Mouse (Mus musculus) liver, embryonic 15.5 days (tissue): ENCODE results near the gene Ptprcap. TPM values are rescaled to one million over a fixed set of nuclear protein-coding genes. Genes with fewer than 3 reads are reported as not detected.

ENCODE experiments used
- ATAC-seq: fragments of 200-750 bp; cut with Nextera tagmentation; 2 replicates; pipeline ENCODE4 v1.8.0; 2017; ENCODE audit warnings: moderate number of reproducible peaks, mild to moderate bottlenecking, moderate library complexity; ENCODE audit not compliant: insufficient read depth
- H3K27ac ChIP-seq: fragments of 300-500 bp; sonication (generic); replicated peaks from 2 replicates; pipeline ENCODE4 v1.5.1; 2015; ENCODE audit warnings: mild to moderate bottlenecking, inconsistent platforms
- H3K27me3 ChIP-seq: fragments of 300-500 bp; sonication (generic); 2 replicates; pipeline ENCODE4 v1.6.1; 2015; ENCODE audit warnings: mild to moderate bottlenecking, inconsistent platforms
- H3K36me3 ChIP-seq: fragments of 300-500 bp; sonication (generic); replicated peaks from 2 replicates; pipeline ENCODE4 v1.6.1; 2015; ENCODE audit warnings: moderate library complexity, mild to moderate bottlenecking, inconsistent platforms
- H3K4me1 ChIP-seq: fragments of 300-500 bp; sonication (generic); replicated peaks from 2 replicates; pipeline ENCODE4 v1.6.1; 2015; ENCODE audit warnings: inconsistent platforms
- H3K4me2 ChIP-seq: fragments of 300-500 bp; sonication (generic); 2 replicates; pipeline ENCODE4 v1.6.1; 2015; ENCODE audit warnings: moderate library complexity, mild to moderate bottlenecking, inconsistent platforms
- H3K4me3 ChIP-seq: fragments of 300-500 bp; sonication (generic); replicated peaks from 2 replicates; pipeline ENCODE4 v1.5.1; 2015; ENCODE audit warnings: mild to moderate bottlenecking, inconsistent platforms
- H3K9ac ChIP-seq: fragments of 300-500 bp; sonication (generic); 2 replicates; pipeline ENCODE4 v1.6.1; 2015; ENCODE audit warnings: moderate library complexity, mild to moderate bottlenecking, inconsistent platforms
- H3K9me3 ChIP-seq: fragments of 300-500 bp; sonication (generic); replicated peaks from 2 replicates; pipeline ENCODE4 v1.6.1; 2016; ENCODE audit warnings: inconsistent platforms
- WGBS: fragments of 180-500 bp; shearing (Covaris S2); methylation state at CpG from one replicate; pipeline ENCODE4 v1.1.7; 2015; ENCODE audit warnings: mixed read lengths; ENCODE audit not compliant: insufficient replicate concordance; 5-methylcytosine and 5-hydroxymethylcytosine counted together
- polyA plus RNA-seq: library from polyadenylated mRNA; unstranded; fragments of >200 nt; fragmentation: Nextera tagmentation; extraction: Ambion mirVana; gene quantifications from 2 replicates; pipeline ENCODE4 v1.2.1, GENCODE M21; 2015

The Ptprcap gene
- polyA plus RNA-seq, 1 experiment from 2014 or later: 15.6 TPM

DNA sequence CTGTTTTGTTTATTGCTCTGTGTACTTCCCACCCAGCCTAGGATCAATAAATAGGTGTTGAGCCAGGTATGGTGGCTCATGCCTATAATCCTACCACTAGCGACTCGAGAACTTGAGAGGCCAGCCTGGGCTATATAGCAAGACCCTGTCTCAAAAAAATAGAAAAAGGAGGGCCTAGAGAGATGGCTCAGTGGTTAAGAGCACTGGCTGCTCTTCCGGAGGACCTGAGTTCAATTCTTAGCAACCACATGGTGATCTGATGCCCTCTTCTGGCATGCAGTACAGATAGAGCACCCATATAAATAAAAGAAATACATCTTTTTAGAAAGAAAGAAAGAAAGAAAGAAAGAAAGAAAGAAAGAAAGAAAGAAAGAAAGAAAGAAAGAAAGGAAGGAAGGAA lies 49.7 kb downstream of the Ptprcap start:
- H3K27ac ChIP-seq: no peak overlapping the region
- WGBS: 37% methylated on average over 3 of the region's 3 CpGs
- H3K4me3 ChIP-seq: no peak overlapping the region
- peaks cover 51% of the 10 kb centered on the region for H3K4me1 ChIP-seq
- no peaks in the 10 kb centered on the region for H3K9me3 ChIP-seq
- no peak overlapping the region for H3K4me2 ChIP-seq
- H3K9ac ChIP-seq: no peak overlapping the region
- ATAC-seq: no peak
- peaks cover 57% of the 10 kb centered on the region for H3K27me3 ChIP-seq
- H3K36me3 ChIP-seq: peaks cover 23% of the 10 kb centered on the region; the same call in 1 of the 2 replicates

DNA sequence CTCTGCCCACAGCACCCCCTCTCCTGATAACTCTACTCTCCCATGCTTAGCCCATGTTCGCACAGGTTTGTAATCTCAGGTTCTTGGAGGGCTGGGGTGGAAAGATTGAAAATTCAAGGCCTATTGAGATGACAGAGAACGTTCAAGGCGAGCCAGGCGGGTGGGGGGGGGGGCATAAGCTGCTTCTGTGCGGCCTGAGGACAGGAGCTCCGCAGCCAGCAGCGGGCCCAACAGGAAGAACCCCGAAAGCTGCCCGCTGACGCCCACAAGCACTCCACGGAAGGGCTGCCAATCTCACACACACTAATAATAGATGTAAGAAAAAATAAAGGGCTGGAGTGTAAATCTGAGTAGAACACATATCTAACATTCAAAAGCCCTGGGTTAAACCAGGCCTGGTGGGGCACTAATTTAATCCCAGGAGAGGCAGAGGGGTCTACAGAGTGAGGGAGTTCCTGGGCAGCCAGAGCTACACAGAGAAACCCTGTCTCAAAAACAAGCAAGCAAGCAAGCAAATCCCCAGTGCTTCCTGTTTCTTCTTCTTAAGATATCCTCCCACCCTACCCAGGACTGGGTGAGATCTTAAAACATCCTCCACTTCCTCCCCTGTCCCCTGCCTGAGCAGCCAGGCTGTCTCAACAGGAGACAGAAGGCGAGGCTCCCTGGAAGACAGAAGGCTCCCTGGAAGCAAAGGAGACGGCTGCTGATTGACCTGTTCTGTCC lies 50.4 kb downstream of the Ptprcap start:
- Histone ChIP-seq H3K4me3 (no peak overlapping the region), H3K36me3 (peaks cover 17% of the 10 kb centered on the region; the same call in 1 of the 2 replicates), H3K27ac (peak overlapping the region; percentile 51), H3K9me3 (no peaks in the 10 kb centered on the region), H3K4me1 (peaks cover 46% of the 10 kb centered on the region), H3K9ac (no peak overlapping the region), H3K27me3 (peaks cover 61% of the 10 kb centered on the region), H3K4me2 (peak overlapping the region; percentile 13; the same call in 1 of the 2 replicates)
- WGBS: 25% methylated on average over 13 of the region's 13 CpGs
- ATAC-seq: no peak

DNA sequence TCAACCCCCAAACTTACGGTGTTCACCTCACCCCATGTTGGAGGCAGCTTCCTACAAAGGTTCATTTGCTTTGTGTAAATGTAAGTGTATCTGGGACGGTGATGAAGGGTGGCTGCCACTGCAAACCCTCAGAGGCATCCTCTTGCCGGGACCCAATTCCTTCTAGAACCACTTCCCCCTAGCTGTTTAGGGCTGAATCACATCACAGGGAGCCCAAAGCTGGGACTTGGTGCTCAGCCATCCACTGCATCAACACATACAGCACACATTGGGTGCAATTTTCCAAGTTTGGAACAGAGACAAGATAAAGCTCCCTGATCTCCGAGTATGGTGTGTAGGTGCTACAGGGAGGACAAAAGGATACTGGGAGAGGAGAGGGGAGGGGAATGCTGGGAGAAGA lies 51.5 kb downstream of the Ptprcap start:
- peaks cover 34% of the 10 kb centered on the region for H3K4me1 ChIP-seq
- H3K4me3 ChIP-seq: no peak overlapping the region
- peaks cover 5% of the 10 kb centered on the region; the same call in 1 of the 2 replicates for H3K36me3 ChIP-seq
- ATAC-seq: no peak
- no peaks in the 10 kb centered on the region for H3K9me3 ChIP-seq
- 57% methylated on average over 4 of the region's 4 CpGs for WGBS
- H3K4me2 ChIP-seq: no peak overlapping the region
- H3K9ac ChIP-seq: no peak overlapping the region
- no peak overlapping the region for H3K27ac ChIP-seq
- H3K27me3 ChIP-seq: peaks cover 73% of the 10 kb centered on the region

Other genes starting within 250 kb of the Ptprcap start
- 29.5 and 38.6 TPM in 2 replicates for gene Tcirg1, start 246.5 kb upstream of the Ptprcap start, polyA plus RNA-seq
- 168 and 173 TPM in 2 replicates for gene Ndufs8, start 240.8 kb upstream of the Ptprcap start, polyA plus RNA-seq
- 8.7 and 9.4 TPM in 2 replicates for gene Aldh3b1, start 223.8 kb upstream of the Ptprcap start, polyA plus RNA-seq
- 32.2 and 36.8 TPM in 2 replicates for gene Unc93b1, start 218.4 kb upstream of the Ptprcap start, polyA plus RNA-seq
- gene Aldh3b3, start 195.0 kb upstream of the Ptprcap start, polyA plus RNA-seq: 0.03 TPM in 1 of 2 replicates, not detected in the other
- 0.18 and 0.32 TPM in 2 replicates for gene Aldh3b2, start 181.3 kb upstream of the Ptprcap start, polyA plus RNA-seq
- gene Acy3, start 167.0 kb upstream of the Ptprcap start, polyA plus RNA-seq: 10.8 and 11.1 TPM in 2 replicates
- 0.21 and 0.33 TPM in 2 replicates for gene Tbx10, start 160.9 kb upstream of the Ptprcap start, polyA plus RNA-seq
- gene Nudt8, start 153.0 kb upstream of the Ptprcap start, polyA plus RNA-seq: 13.3 and 13.8 TPM in 2 replicates
- gene Gm49405, start 153.0 kb upstream of the Ptprcap start, polyA plus RNA-seq: 0.45 and 0.48 TPM in 2 replicates
- 0.38 and 0.78 TPM in 2 replicates for gene Doc2g, start 150.3 kb upstream of the Ptprcap start, polyA plus RNA-seq
- 152 and 163 TPM in 2 replicates for gene Ndufv1, start 140.8 kb upstream of the Ptprcap start, polyA plus RNA-seq
- 752 and 794 TPM in 2 replicates for gene Gstp1, start 115.6 kb upstream of the Ptprcap start, polyA plus RNA-seq
- gene Gstp2, start 107.6 kb upstream of the Ptprcap start, polyA plus RNA-seq: 7.7 and 8.0 TPM in 2 replicates
- 77.6 and 97.4 TPM in 2 replicates for gene Gstp3, start 94.0 kb upstream of the Ptprcap start, polyA plus RNA-seq
- 0.29 and 0.38 TPM in 2 replicates for gene Cabp2, start 72.0 kb upstream of the Ptprcap start, polyA plus RNA-seq
- 115 and 127 TPM in 2 replicates for gene Cdk2ap2, start 56.4 kb upstream of the Ptprcap start, polyA plus RNA-seq
- gene Pitpnm1, start 53.6 kb upstream of the Ptprcap start, polyA plus RNA-seq: 6.0 and 7.9 TPM in 2 replicates
- 35.8 and 38.3 TPM in 2 replicates for gene Aip, start 27.7 kb upstream of the Ptprcap start, polyA plus RNA-seq
- gene Gpr152, start 13.8 kb upstream of the Ptprcap start, polyA plus RNA-seq: not detected in 2 replicates
- gene Cabp4, start 9.6 kb upstream of the Ptprcap start, polyA plus RNA-seq: 0.13 TPM in 2 replicates
- 71.8 and 77.5 TPM in 2 replicates for gene Coro1b, start 5.0 kb upstream of the Ptprcap start, polyA plus RNA-seq
- gene Rps6kb2, start 9.8 kb downstream of the Ptprcap start, polyA plus RNA-seq: 32.8 and 34.2 TPM in 2 replicates
- 0.64 and 0.76 TPM in 2 replicates for gene Carns1, start 21.9 kb downstream of the Ptprcap start, polyA plus RNA-seq
- 5.5 and 7.0 TPM in 2 replicates for gene Tbc1d10c, start 37.7 kb downstream of the Ptprcap start, polyA plus RNA-seq
- gene Ppp1ca, start 38.5 kb downstream of the Ptprcap start, polyA plus RNA-seq: 414 and 425 TPM in 2 replicates
- 15.6 and 16.5 TPM in 2 replicates for gene Rad9a, start 48.1 kb downstream of the Ptprcap start, polyA plus RNA-seq
- gene Clcf1, start 60.6 kb downstream of the Ptprcap start, polyA plus RNA-seq: 0.38 and 0.56 TPM in 2 replicates
- not detected in 2 replicates for gene AC109138.7, start 60.8 kb downstream of the Ptprcap start, polyA plus RNA-seq
- gene Pold4, start 78.3 kb downstream of the Ptprcap start, polyA plus RNA-seq: 13.1 and 15.0 TPM in 2 replicates
- gene Ssh3, start 115.6 kb downstream of the Ptprcap start, polyA plus RNA-seq: 2.0 and 2.3 TPM in 2 replicates
- gene Ankrd13d, start 129.5 kb downstream of the Ptprcap start, polyA plus RNA-seq: 0.90 and 1.5 TPM in 2 replicates
- 12.4 and 13.2 TPM in 2 replicates for gene Grk2, start 152.6 kb downstream of the Ptprcap start, polyA plus RNA-seq
- gene Kdm2a, start 244.7 kb downstream of the Ptprcap start, polyA plus RNA-seq: 12.9 and 13.1 TPM in 2 replicates